Mouse (Mus musculus) embryonic facial prominence, embryonic 10.5 days (tissue): ENCODE measurements around the gene Gm49776. TPM values are rescaled to one million over a fixed set of nuclear protein-coding genes. Genes with fewer than 3 reads are reported as not detected.

Experiments used
- DNase-seq: peaks from one replicate; pipeline ENCODE4 v3.0.0-alpha.2; 2017; ENCODE audit warnings: low spot score
- H3K27ac ChIP-seq: fragments of 300-500 bp; sonication (generic); replicated peaks from 2 replicates; pipeline ENCODE4 v1.5.1; 2016; ENCODE audit warnings: mild to moderate bottlenecking
- H3K27me3 ChIP-seq: fragments of 300-500 bp; sonication (generic); replicated peaks from 2 replicates; pipeline ENCODE4 v1.6.1; 2016; ENCODE audit warnings: low read depth, mild to moderate bottlenecking; ENCODE audit not compliant: poor library complexity, severe bottlenecking
- H3K36me3 ChIP-seq: fragments of 300-500 bp; sonication (generic); replicated peaks from 2 replicates; pipeline ENCODE4 v1.6.1; 2016; ENCODE audit warnings: mild to moderate bottlenecking, moderate library complexity
- H3K4me1 ChIP-seq: fragments of 300-500 bp; sonication (generic); 2 replicates; pipeline ENCODE4 v1.6.1; 2016
- H3K4me3 ChIP-seq: fragments of 300-500 bp; sonication (generic); 2 replicates; pipeline ENCODE4 v1.5.1; 2016; ENCODE audit warnings: mild to moderate bottlenecking, moderate library complexity
- H3K9me3 ChIP-seq: fragments of 300-500 bp; sonication (generic); 2 replicates; pipeline ENCODE4 v1.6.1; 2016; ENCODE audit warnings: mild to moderate bottlenecking
- WGBS: fragments of 180-500 bp; shearing (Covaris S2); methylation state at CpG from one replicate; pipeline ENCODE4 v1.1.7; 2016; 5-methylcytosine and 5-hydroxymethylcytosine counted together
- polyA plus RNA-seq: library from polyadenylated mRNA; unstranded; fragments of >200 nt; fragmentation: Nextera tagmentation; extraction: Ambion mirVana; gene quantifications from 2 replicates; pipeline ENCODE4 v1.2.1, GENCODE M21; 2016

Gm49776 gene
- polyA plus RNA-seq, 1 experiment from 2014 or later: 6.6 TPM

GRCm38 (mm10) chr16:18249364-18249967, 8.7 kb downstream of the Gm49776 start:
- Histone ChIP-seq H3K9me3 (no peaks in the 10 kb centered on the region), H3K36me3 (peaks cover 73% of the 10 kb centered on the region), H3K27me3 (no peaks in the 10 kb centered on the region), H3K27ac (peak overlapping the region; percentile 96), H3K4me3 (peak overlapping the region; percentile 77), H3K4me1 (peaks cover 47% of the 10 kb centered on the region)
- 11% methylated on average over 27 of the region's 27 CpGs for WGBS
- DNase-seq: peak; percentile 50

GRCm38 (mm10) chr16:18248433-18249363, 9.4 kb downstream of the Gm49776 start, which contains the start of the genes Trmt2a and Ranbp1:
Gene Trmt2a (plus strand): TSS chr16:18248679.
Gene Ranbp1 (minus strand): TSS chr16:18248732.
- peak; percentile 99 for DNase-seq
- Histone ChIP-seq H3K4me1 (peaks cover 47% of the 10 kb centered on the region), H3K27ac (peak within 1 kb of the TSS; percentile 96), H3K36me3 (peaks cover 73% of the 10 kb centered on the region), H3K27me3 (no peaks in the 10 kb centered on the region), H3K4me3 (peak within 1 kb of the TSS; percentile 77), H3K9me3 (no peaks in the 10 kb centered on the region)
- WGBS: under 1% methylated on average over 102 of the region's 102 CpGs

- under 1% methylated on average over 33 of the region's 33 CpGs for WGBS
- Histone ChIP-seq H3K4me3 (peak overlapping the region; percentile 77), H3K9me3 (no peaks in the 10 kb centered on the region), H3K4me1 (peaks cover 47% of the 10 kb centered on the region), H3K36me3 (peaks cover 73% of the 10 kb centered on the region), H3K27ac (peak overlapping the region; percentile 96), H3K27me3 (no peaks in the 10 kb centered on the region)
- DNase-seq: no peak
Measured at GRCm38 (mm10) chr16:18247521-18248399, 10.4 kb downstream of the Gm49776 start.

GRCm38 (mm10) chr16:18241581-18241980, 16.5 kb downstream of the Gm49776 start:
- H3K4me3 ChIP-seq: no peak overlapping the region
- H3K27ac ChIP-seq: no peak overlapping the region
- H3K9me3 ChIP-seq: no peaks in the 10 kb centered on the region
- no peaks in the 10 kb centered on the region for H3K27me3 ChIP-seq
- H3K36me3 ChIP-seq: peaks cover 98% of the 10 kb centered on the region
- DNase-seq: no peak
- H3K4me1 ChIP-seq: peaks cover 15% of the 10 kb centered on the region
- whole genome bisulfite sequencing: 92% methylated on average over 10 of the region's 10 CpGs

- peaks cover 30% of the 10 kb centered on the region for H3K4me1 ChIP-seq
- H3K27ac ChIP-seq: no peak overlapping the region; the same call in 1 of the 2 replicates
- no peaks in the 10 kb centered on the region for H3K27me3 ChIP-seq
- no peak for DNase-seq
- H3K36me3 ChIP-seq: peaks cover 55% of the 10 kb centered on the region
- no peaks in the 10 kb centered on the region for H3K9me3 ChIP-seq
- H3K4me3 ChIP-seq: no peak overlapping the region
- WGBS: 77% methylated on average over 7 of the region's 7 CpGs
Measured at GRCm38 (mm10) chr16:18236676-18237501, 21.2 kb downstream of the Gm49776 start.

GRCm38 (mm10) chr16:18235389-18236065, 22.6 kb downstream of the Gm49776 start:
- H3K9me3 ChIP-seq: no peaks in the 10 kb centered on the region
- peaks cover 32% of the 10 kb centered on the region for H3K4me1 ChIP-seq
- peak overlapping the region; percentile 90 for H3K27ac ChIP-seq
- H3K4me3 ChIP-seq: peak overlapping the region; percentile 93
- peaks cover 41% of the 10 kb centered on the region for H3K36me3 ChIP-seq
- peak; percentile 82 for DNase-seq
- H3K27me3 ChIP-seq: no peaks in the 10 kb centered on the region
- WGBS: 6% methylated on average over 19 of the region's 19 CpGs

- Histone ChIP-seq H3K27ac (peak within 1 kb of the TSS; percentile 90), H3K36me3 (peaks cover 34% of the 10 kb centered on the region), H3K4me3 (peak within 1 kb of the TSS; percentile 93), H3K27me3 (no peaks in the 10 kb centered on the region), H3K4me1 (peaks cover 32% of the 10 kb centered on the region), H3K9me3 (no peaks in the 10 kb centered on the region)
- WGBS: under 1% methylated on average over 79 of the region's 79 CpGs
- DNase-seq: peak; percentile 83
Measured at GRCm38 (mm10) chr16:18234671-18235388, 23.3 kb downstream of the Gm49776 start, which contains the start of gene Zdhhc8. Gene Zdhhc8 (minus strand): TSS chr16:18235136.

- H3K4me1 ChIP-seq: peaks cover 38% of the 10 kb centered on the region
- H3K4me3 ChIP-seq: peak overlapping the region; percentile 93
- no peaks in the 10 kb centered on the region for H3K27me3 ChIP-seq
- DNase-seq: no peak
- H3K36me3 ChIP-seq: peaks cover 33% of the 10 kb centered on the region
- WGBS: 21% methylated on average over 13 of the region's 13 CpGs
- no peaks in the 10 kb centered on the region for H3K9me3 ChIP-seq
- H3K27ac ChIP-seq: peak overlapping the region; percentile 90
Measured at GRCm38 (mm10) chr16:18233919-18234670, 24.0 kb downstream of the Gm49776 start.

GRCm38 (mm10) chr16:18233451-18233850, 24.7 kb downstream of the Gm49776 start:
- peaks cover 33% of the 10 kb centered on the region for H3K36me3 ChIP-seq
- H3K27me3 ChIP-seq: no peaks in the 10 kb centered on the region
- WGBS: 57% methylated on average over 1 of the region's 1 CpGs
- DNase-seq: no peak
- no peak overlapping the region for H3K27ac ChIP-seq
- H3K4me1 ChIP-seq: peaks cover 42% of the 10 kb centered on the region
- peak overlapping the region; percentile 93 for H3K4me3 ChIP-seq
- H3K9me3 ChIP-seq: no peaks in the 10 kb centered on the region

- H3K27me3 ChIP-seq: no peaks in the 10 kb centered on the region
- peaks cover 40% of the 10 kb centered on the region for H3K4me1 ChIP-seq
- no peak for DNase-seq
- no peak overlapping the region for H3K4me3 ChIP-seq
- H3K27ac ChIP-seq: no peak overlapping the region
- H3K36me3 ChIP-seq: peaks cover 36% of the 10 kb centered on the region
- WGBS: 84% methylated on average over 4 of the region's 4 CpGs
- H3K9me3 ChIP-seq: no peaks in the 10 kb centered on the region
Measured at GRCm38 (mm10) chr16:18231451-18231850, 26.7 kb downstream of the Gm49776 start.
